Mouse (Mus musculus): ENCODE data around the gene Khdc1b. TPM values are rescaled to one million over a fixed set of nuclear protein-coding genes. Genes with fewer than 3 reads are reported as not detected.
"Not testable (repeated sequence)": the region's sequence is repeated elsewhere in the genome, so short reads cannot be mapped to it uniquely, and the experiment has no call there.

Khdc1b gene
- polyA plus RNA-seq (2015; fragmentation: Nextera tagmentation; extraction: Ambion mirVana) = 0.09 TPM in 1 of 2 replicates, not detected in the other

DNA sequence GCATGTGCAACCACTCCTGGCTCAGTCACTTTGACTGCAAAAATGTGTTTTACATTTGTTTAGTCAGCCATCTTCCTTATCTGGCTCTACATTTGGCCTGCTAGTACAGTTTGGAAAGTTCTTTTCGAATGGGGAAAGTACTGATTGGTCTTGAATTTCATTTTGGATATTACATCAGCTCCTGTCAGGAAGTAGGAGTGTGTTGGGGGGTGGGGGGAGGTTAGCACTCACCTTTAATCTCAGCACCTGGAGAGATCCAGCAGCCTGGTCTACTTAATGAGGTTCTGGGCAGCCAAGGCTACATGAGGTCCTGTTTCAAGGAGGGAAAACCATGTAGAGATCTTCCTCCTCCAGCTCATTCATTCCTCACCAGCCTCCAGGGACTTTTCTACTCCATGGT is at the start of gene Khdc1b:
Gene Khdc1b (plus strand): TSS at position 301 of the 400 bp plus-strand sequence.
- WGBS = 89% methylated on average over 1 of the region's 1 CpGs
- Histone ChIP-seq H3K4me1 (no peaks in the 10 kb centered on the region), H3K27ac (no peak within 1 kb of the TSS), H3K9ac (no peak within 1 kb of the TSS), H3K9me3 (no peaks in the 10 kb centered on the region), H3K4me3 (no peak within 1 kb of the TSS), H3K4me2 (no peak within 1 kb of the TSS), H3K27me3 (no peaks in the 10 kb centered on the region), H3K36me3 (no peaks in the 10 kb centered on the region)
- ATAC-seq (ENCODE audit: borderline replicate concordance, extremely low read depth, low FRiP score, low TSS enrichment) = no peak

DNA sequence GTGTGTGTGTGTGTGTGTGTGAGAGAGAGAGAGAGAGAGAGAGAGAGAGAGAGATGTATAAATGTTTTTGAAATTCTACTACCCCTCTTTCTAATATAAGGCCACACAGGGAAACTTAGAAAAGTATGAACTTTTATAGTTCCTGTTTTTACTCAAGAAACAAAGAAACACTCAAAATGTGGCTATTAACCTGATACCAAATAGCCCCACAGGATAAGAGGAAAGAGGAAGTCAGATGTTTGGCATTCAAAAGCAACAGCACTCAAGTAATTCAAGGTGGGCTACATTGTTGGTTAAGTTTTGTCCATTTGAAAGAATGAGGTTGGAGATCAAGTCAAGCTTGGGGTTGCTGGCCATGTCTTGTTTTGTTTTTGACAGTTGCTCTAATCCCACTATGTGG is 47.5 kb upstream of the Khdc1b start:
- H3K4me3 ChIP-seq = no peak overlapping the region
- no peak overlapping the region for H3K27ac ChIP-seq
- no peak overlapping the region for H3K9ac ChIP-seq
- no peaks in the 10 kb centered on the region for H3K27me3 ChIP-seq
- no peaks in the 10 kb centered on the region for H3K9me3 ChIP-seq
- no peaks in the 10 kb centered on the region for H3K4me1 ChIP-seq
- no peaks in the 10 kb centered on the region for H3K36me3 ChIP-seq
- no peak for ATAC-seq (ENCODE audit: borderline replicate concordance, extremely low read depth, low FRiP score, low TSS enrichment)
- H3K4me2 ChIP-seq = no peak overlapping the region

DNA sequence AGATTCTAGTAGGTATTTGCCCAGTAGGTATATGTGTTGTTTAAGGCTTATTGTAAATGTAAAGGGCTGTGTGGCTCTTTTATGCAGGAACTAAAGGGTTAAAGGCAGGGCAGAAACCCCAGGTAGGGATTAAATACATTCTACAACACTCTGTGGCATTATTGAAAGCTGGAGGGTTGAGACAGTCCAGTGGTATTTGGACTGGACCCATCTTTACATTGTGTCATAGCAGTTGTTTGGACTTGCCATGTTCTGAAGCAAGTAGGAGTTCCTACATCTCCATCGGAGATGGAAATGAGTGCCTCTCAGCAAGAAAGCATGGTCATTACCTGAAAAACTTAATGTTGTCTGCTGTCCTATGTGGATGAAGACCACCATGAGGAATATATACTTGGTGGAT is 42.6 kb upstream of the Khdc1b start:
- no peaks in the 10 kb centered on the region for H3K4me1 ChIP-seq
- ATAC-seq (ENCODE audit: borderline replicate concordance, extremely low read depth, low FRiP score, low TSS enrichment) = no peak
- H3K27ac ChIP-seq = no peak overlapping the region
- no peaks in the 10 kb centered on the region for H3K9me3 ChIP-seq
- WGBS = 92% methylated on average over 1 of the region's 1 CpGs
- no peak overlapping the region for H3K4me2 ChIP-seq
- no peak overlapping the region for H3K4me3 ChIP-seq
- H3K9ac ChIP-seq = no peak overlapping the region
- no peaks in the 10 kb centered on the region for H3K36me3 ChIP-seq
- no peaks in the 10 kb centered on the region for H3K27me3 ChIP-seq

DNA sequence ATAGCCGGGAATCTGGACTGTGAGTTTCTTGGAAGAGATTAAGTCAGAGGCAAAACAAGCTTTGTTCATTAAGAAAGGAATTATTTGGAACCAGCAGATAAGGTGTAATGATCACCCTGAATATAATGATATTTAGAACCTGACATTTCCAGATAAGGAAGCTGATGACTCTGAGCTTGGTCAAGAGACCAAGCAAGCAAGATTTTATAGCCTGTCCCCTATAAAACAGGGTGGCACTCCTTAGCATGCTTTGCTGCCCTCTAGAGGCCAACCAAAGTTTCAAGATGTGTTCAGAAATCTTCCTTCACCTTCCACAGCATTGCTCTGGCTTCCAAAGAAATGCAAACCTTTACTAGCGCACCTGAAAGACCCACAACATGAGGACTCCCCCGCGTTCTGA is 39.1 kb upstream of the Khdc1b start:
- ATAC-seq (ENCODE audit: borderline replicate concordance, extremely low read depth, low FRiP score, low TSS enrichment) = no peak
- H3K4me1 ChIP-seq = no peaks in the 10 kb centered on the region
- no peak overlapping the region for H3K9ac ChIP-seq
- no peaks in the 10 kb centered on the region for H3K9me3 ChIP-seq
- H3K36me3 ChIP-seq = no peaks in the 10 kb centered on the region
- no peaks in the 10 kb centered on the region for H3K27me3 ChIP-seq
- WGBS = 53% methylated on average over 4 of the region's 4 CpGs
- no peak overlapping the region for H3K4me2 ChIP-seq
- H3K4me3 ChIP-seq = no peak overlapping the region
- H3K27ac ChIP-seq = no peak overlapping the region

DNA sequence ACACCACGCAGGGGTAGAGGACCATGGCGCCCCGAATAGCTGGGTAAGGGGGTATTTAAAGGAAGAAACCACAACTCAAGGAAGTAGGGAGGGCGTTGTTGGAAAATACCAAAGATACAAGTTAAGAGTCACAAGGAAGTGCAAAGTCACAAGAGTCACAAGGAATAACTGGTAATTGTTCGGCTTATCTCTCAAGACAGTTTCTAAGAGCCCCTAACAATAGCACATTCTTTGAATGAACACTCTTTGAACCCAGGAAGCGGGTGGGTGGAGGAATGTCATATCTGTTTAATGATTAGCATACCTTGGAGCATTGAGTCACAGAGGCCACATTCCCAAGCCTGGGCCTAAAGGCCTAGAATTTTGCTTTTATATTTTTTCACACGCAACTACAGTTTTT is 38.6 kb upstream of the Khdc1b start:
- H3K4me1 ChIP-seq; H3K4me2 ChIP-seq; H3K4me3 ChIP-seq; H3K27ac ChIP-seq; ATAC-seq (ENCODE audit: borderline replicate concordance, extremely low read depth, low FRiP score, low TSS enrichment); H3K9me3 ChIP-seq; H3K27me3 ChIP-seq; H3K36me3 ChIP-seq; H3K9ac ChIP-seq: not testable (repeated sequence)
- 69% methylated on average over 7 of the region's 7 CpGs for WGBS

DNA sequence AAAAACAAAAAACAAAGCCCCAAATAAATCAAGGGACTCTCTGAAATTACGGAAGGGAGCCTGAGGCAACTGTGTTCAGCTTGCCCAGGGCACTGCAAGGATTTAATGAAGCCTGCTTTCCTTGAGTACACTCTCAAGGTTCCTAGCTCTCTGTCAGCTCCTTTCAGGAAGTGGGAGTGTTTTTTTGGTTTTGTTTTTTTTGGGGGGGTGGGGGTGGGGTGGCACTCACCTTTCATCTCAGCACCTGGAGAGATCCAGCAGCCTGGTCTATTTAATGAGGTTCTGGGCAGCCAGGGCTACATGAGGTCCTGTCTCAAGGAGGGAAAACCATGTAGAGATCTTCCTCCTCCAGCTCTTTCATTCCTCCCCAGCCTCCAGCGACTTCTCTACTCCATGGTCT is 34.0 kb upstream of the Khdc1b start, which contains the start of gene Khdc1a:
Gene Khdc1a (plus strand): TSS at position 301 of the 400 bp plus-strand sequence.
- H3K9ac ChIP-seq = no peak within 1 kb of the TSS
- no peaks in the 10 kb centered on the region for H3K4me1 ChIP-seq
- H3K9me3 ChIP-seq = no peaks in the 10 kb centered on the region
- 79% methylated on average over 2 of the region's 2 CpGs for WGBS
- H3K4me3 ChIP-seq = no peak within 1 kb of the TSS
- H3K4me2 ChIP-seq = no peak within 1 kb of the TSS
- H3K36me3 ChIP-seq = no peaks in the 10 kb centered on the region
- no peak for ATAC-seq (ENCODE audit: borderline replicate concordance, extremely low read depth, low FRiP score, low TSS enrichment)
- H3K27ac ChIP-seq = no peak within 1 kb of the TSS
- no peaks in the 10 kb centered on the region for H3K27me3 ChIP-seq

DNA sequence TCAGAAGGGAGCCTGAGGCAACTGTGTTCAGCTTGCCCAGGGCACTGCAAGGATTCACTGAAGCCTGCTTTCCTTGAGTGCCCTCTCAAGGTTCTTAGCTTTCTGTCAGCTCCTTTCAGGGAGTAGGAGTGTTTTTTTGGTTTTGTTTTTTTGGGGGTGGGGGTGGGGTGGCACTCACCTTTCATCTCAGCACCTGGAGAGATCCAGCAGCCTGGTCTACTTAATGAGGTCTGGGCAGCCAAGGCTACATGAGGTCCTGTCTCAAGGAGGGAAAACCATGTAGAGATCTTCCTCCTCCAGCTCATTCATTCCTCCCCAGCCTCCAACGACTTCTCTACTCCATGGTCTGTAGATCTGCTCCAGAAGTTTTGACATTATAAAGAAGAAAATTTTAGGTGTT is 15.3 kb upstream of the Khdc1b start, which contains the start of gene Khdc1c:
Gene Khdc1c (plus strand): TSS at position 301 of the 400 bp plus-strand sequence.
- not testable (repeated sequence) for H3K4me3 ChIP-seq; H3K4me1 ChIP-seq; H3K27ac ChIP-seq; H3K9me3 ChIP-seq; H3K36me3 ChIP-seq; H3K27me3 ChIP-seq; ATAC-seq (ENCODE audit: borderline replicate concordance, extremely low read depth, low FRiP score, low TSS enrichment); H3K9ac ChIP-seq; H3K4me2 ChIP-seq
- 70% methylated on average over 1 of the region's 1 CpGs for WGBS

DNA sequence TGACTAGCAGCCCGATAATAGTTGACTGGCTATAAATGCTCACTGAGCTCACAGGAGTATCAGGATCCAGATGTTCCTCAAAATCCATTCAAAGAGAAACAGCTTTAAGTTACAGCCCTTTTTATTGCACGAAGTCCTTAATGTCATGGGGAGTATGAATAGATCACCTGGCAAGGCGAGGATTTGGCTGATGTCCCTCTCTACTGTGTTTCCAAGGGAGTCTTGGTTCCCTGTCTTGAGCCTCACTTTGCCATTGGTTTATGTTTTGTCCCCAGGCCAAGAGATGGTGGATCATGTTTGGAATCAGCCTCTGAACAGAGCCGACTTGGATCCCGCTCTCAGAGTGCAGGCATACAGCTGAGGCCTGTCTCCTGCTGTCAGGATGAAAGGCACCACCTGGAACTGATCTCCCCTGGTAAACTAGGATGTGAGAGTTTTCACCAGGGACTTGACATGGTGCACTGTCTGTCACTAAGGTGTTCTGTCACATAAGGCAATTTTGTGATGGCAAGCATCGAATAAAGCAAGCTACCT is 7.8 kb downstream of the Khdc1b start:
- ATAC-seq (ENCODE audit: borderline replicate concordance, extremely low read depth, low FRiP score, low TSS enrichment) = no peak
- no peak overlapping the region for H3K4me3 ChIP-seq

DNA sequence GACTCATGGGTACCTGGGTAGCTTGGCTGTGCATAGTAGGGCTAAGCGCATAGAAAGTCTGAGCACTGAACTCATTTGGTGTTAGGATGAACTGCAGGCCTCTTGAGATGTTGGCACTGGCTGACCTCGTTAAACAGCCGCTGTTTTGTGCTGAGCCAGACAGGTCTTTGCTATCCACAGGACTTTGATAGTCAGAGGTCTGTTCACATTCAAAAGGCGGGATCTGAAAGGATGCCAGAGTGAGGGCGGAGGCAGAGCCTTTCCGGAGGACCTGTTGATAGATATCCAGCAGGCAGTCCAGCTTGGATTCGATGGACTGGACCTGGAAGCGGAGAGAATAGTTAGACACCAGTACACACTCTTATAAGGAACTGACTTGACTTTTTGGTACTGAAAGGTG is 19.4 kb downstream of the Khdc1b start:
- no peaks in the 10 kb centered on the region for H3K4me1 ChIP-seq
- no peak overlapping the region for H3K9ac ChIP-seq
- no peak for ATAC-seq (ENCODE audit: borderline replicate concordance, extremely low read depth, low FRiP score, low TSS enrichment)
- whole genome bisulfite sequencing = 78% methylated on average over 8 of the region's 8 CpGs
- H3K27ac ChIP-seq = no peak overlapping the region
- no peak overlapping the region for H3K4me3 ChIP-seq
- no peaks in the 10 kb centered on the region for H3K9me3 ChIP-seq
- H3K27me3 ChIP-seq = no peaks in the 10 kb centered on the region
- H3K36me3 ChIP-seq = no peaks in the 10 kb centered on the region
- no peak overlapping the region for H3K4me2 ChIP-seq

More for the DNA sequence above, 7.8 kb downstream of the Khdc1b start:
- no peak overlapping the region for H3K9ac ChIP-seq
- WGBS = 55% methylated on average over 6 of the region's 6 CpGs
- no peaks in the 10 kb centered on the region for H3K27me3 ChIP-seq
- no peak overlapping the region for H3K27ac ChIP-seq
- no peaks in the 10 kb centered on the region for H3K4me1 ChIP-seq
- no peaks in the 10 kb centered on the region for H3K36me3 ChIP-seq
- H3K4me2 ChIP-seq = no peak overlapping the region
- no peaks in the 10 kb centered on the region for H3K9me3 ChIP-seq

DNA sequence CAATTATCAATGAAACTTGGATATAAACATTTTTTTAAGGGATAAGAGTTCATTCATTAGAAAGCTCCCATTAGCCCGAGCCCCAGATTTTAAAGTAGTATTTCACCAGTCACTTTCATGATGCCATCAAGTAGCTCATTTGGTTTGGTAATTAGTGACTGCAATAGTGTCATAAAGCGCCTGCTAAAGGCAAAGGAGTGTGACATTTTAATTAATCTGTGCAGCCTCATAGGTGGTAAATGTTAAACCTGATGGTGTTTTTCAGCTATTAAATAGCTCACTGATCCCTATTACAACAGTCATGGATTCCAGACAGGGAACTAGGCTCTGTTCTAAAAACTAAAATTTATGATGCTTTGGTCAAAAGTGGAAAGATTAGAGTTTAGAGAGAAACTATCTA is 23.9 kb downstream of the Khdc1b start:
- no peak overlapping the region for H3K4me2 ChIP-seq
- no peaks in the 10 kb centered on the region for H3K36me3 ChIP-seq
- peaks cover 5% of the 10 kb centered on the region; the same call in 1 of the 2 replicates for H3K4me1 ChIP-seq
- H3K27ac ChIP-seq = no peak overlapping the region
- no peaks in the 10 kb centered on the region for H3K9me3 ChIP-seq
- no peak for ATAC-seq (ENCODE audit: borderline replicate concordance, extremely low read depth, low FRiP score, low TSS enrichment)
- H3K9ac ChIP-seq = no peak overlapping the region
- no peaks in the 10 kb centered on the region for H3K27me3 ChIP-seq
- no peak overlapping the region for H3K4me3 ChIP-seq
- 78% methylated on average over 2 of the region's 2 CpGs for WGBS

DNA sequence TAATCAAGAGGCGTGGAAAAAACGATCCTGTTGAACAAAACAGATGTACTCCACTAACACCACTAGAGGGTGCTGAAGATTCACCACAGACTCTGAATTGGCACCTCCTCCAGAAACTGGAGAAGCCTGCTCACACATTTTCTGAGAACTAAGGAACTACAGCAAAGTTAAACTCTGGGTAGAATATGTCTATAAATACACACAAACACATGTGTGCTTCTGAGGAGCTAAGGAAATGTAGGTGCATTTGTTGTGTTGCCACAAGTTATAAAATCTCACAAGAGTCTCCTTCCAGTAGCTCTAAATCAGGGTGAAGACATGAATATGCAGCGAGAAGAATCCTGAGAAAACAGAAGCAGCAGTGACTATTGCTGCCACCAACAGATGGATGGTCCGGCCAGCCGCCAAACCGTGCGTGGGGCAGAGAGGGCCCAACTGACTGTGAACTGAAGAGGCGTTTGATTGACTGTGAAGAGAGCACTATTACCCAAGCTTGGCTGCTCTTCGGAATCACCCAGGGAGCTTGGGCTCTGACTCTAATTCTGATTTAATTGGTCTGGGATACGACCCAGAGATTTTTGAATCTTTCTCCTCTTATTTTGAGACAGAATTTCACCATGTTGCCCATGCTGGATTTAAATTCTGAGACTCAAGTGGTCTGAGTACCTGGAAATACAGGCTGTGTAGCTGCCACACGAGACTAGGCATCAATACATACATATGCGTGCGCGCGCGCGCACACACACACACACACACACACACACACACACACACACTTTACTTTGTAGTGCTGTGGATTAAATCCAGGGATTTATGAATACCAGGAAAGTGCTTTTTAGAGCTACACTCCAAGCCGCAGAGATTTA is 28.2 kb downstream of the Khdc1b start:
- Histone ChIP-seq H3K4me1 (peaks cover 5% of the 10 kb centered on the region; the same call in 1 of the 2 replicates), H3K27ac (no peak overlapping the region), H3K36me3 (no peaks in the 10 kb centered on the region), H3K9ac (no peak overlapping the region), H3K27me3 (no peaks in the 10 kb centered on the region), H3K4me2 (no peak overlapping the region; the same call in 1 of the 2 replicates), H3K9me3 (no peaks in the 10 kb centered on the region), H3K4me3 (no peak overlapping the region)
- WGBS = 50% methylated on average over 18 of the region's 18 CpGs
- peak; percentile 86; the same call in 1 of the 2 replicates for ATAC-seq (ENCODE audit: borderline replicate concordance, extremely low read depth, low FRiP score, low TSS enrichment)

DNA sequence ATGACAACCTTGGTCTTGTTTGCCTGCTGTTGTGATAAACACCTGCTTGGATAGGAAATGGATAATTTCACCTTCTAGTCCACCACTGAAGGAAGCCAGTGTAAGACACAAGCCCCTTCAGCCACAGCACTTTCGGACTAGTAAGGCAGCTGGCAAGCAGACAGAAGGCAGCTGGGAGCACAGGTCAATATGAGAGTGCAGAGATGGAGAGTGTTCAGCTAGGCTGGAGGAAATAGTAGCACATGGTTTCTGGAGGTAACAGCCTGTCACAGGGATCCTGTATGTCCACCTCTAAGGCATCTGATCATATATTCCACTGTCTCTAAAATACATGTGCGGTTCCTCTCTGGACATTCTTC is 28.8 kb downstream of the Khdc1b start:
- Histone ChIP-seq H3K9me3 (no peaks in the 10 kb centered on the region), H3K36me3 (no peaks in the 10 kb centered on the region), H3K27ac (no peak overlapping the region), H3K9ac (no peak overlapping the region), H3K4me1 (peaks cover 5% of the 10 kb centered on the region; the same call in 1 of the 2 replicates), H3K4me3 (no peak overlapping the region), H3K4me2 (no peak overlapping the region), H3K27me3 (no peaks in the 10 kb centered on the region)
- WGBS = 73% methylated on average over 2 of the region's 2 CpGs
- no peak for ATAC-seq (ENCODE audit: borderline replicate concordance, extremely low read depth, low FRiP score, low TSS enrichment)
